Mouse (Mus musculus): ENCODE measurements around the gene Usp33.

Gene Usp33

DNA sequence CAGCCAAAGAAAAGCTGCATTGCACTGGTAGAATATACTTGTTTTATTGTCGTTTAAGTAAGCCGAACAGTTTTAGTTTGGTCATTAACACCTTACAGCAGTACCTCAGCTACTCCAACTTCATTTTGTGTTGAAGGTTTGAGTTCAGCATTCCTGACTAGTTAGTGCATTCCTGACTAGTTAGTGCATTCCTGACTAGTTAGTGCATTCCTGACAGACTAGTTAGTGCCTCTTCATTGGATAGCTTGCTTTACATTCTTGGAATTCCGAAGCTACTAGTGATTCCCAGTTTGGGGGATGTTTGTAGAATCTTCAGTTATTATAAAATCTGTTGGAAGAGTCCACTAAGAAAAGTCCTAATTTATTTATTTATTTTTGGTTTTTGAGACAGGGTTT, 56.4 kb downstream of the Usp33 start:
- DNase-seq = no peak

DNA sequence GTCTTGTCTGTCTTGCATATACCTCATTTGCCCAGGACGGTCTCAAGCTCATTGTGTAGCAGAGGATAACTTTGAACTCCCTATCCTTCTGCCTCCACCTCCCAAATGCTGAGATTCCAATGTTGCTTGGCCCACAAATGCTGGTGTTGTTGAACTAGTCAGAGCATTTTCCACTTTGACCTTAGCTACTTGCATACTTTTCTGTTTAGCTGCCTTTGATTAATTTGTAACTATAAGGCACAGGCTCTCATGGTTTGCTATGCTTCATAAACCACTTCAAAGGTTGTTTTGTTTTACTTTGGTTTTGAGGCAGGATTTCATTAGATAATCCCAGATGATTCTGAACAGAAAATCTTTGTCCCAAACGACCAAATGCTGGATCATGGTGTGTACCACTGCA, 57.5 kb downstream of the Usp33 start:
- DNase-seq = no peak

DNA sequence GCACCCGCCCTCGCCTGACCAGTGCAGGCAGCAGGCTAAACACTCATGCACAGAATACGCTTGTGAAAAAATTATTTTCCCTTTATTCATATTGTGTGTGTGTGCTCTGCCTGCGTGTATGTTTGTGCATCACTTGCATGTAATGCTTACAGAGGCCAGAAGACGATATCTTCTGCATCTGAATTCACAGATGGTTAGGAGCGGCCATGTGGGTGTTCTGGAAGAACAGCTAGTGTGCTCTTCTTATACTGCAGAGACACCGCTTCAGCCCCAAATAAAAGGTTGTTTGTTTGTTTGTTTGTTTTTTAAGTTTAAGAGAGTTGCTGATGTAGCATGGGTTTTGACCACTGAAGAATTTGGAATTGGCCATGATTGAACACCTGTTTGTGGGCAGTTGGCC, 59.1 kb downstream of the Usp33 start:
- no peak for DNase-seq

DNA sequence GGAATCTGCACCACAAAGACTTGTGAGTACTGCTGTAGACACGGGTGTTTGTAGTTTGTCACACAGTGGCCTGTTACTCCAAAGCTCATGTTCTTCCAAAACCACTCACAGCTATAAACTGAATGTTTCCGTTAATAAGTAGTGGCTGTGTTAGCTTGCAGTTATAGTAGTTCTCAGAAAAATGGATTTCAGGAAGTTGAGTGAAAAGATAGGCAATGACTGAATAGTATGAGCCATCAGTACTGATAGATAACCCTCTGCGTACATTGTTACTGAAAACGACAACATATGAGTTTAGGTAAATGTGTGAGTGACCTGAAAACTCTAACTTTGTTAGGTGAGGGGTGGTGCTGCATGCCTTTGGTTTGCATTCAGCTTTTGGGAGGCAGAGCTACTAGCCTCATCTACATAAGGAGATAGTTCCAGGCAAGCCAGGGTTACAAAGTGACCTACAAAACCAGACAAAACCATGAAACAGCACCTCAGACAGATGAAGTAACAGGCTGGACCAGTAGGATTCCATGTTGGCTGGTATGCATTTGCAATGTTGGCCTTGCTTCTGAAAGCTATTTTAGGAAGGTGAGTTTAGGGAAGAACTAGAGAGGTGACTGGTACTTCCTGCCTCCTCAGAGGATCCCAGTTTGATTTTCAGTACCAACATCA, 59.8 kb downstream of the Usp33 start:
- DNase-seq = no peak

DNA sequence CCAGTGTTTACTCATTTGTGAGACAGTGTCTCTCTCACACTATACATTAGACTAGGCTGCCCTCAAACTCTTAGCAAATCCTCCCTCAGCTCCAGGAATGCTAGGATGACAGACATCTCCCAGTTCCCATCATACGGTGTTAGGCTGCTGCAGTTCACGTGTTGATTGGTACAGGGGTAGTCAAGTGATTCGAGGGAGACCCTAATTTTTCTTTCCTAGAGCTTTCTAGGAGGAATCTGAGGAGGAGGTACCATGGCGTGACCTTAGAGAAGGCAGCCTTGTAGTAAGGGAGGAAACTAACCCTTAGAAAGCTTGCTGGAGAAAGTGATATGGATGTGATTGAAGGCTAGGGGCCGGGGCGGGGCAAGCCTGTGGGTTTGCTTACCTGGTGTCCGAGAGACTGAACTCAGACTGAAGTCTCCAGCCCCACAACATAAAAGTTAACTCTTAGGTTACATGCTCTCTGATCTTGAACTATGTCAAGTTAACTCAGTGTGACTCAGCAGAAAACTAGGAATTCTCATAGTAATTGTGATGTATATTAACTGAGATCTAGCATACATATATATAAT, 64.8 kb downstream of the Usp33 start:
- DNase-seq = no peak

DNA sequence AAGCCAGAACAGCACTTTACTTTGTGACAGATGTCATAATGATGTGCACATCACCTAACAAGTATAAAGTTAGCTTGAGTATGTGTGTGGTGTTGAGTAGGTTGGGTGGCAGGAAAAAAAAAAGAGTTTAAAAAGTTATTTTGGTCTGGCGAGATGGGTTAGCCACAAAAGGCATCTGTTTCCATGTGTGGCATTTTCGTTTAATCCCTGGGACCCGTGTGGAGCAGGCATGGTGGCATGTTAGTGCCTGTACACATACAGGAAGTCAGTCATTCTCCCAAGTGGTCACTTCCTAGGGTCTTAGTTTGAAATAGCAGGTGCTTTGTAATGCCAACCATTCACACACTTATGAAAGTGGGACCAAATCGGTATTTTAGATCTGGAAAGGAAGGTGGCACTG, 66.1 kb downstream of the Usp33 start:
- DNase-seq = no peak

DNA sequence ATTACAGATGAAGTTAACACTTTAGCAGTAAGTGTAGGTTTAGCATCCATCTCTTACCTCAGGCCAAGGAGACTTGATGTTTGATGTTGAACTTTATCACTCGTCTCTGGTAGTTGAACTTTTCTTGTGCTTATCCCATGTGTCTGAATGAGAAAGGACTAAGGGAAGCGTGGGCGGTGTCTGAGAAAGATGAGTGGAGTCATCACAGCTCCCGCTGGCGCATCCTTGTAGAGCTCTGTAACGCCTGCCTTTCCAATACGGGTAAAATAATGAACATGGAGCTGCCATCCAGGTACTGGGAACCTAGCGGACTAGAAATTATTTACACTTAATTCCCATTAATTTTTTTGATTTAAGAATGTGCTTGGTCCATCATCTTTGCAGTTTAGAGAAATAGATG, 82.6 kb downstream of the Usp33 start:
- no peak for DNase-seq

DNA sequence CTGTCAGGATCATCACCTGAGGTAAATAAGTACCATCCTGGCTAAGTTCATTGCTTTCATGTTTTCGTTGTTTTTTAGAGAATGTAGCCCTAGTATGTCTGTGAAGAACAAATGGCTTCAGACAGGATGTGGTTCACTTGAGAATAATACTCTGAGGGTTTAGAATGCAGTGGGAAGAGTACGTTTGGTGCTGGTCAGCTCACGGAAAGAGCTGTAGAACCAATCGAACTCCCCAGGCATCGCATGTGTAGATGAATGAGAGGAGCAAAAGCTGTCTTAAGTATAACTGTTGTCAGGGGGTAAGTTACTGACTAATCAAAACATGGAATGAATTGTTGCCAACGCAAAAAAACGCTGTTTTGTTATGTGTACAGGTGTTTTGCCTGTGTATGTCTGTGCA, 86.4 kb downstream of the Usp33 start:
- DNase-seq = no peak

DNA sequence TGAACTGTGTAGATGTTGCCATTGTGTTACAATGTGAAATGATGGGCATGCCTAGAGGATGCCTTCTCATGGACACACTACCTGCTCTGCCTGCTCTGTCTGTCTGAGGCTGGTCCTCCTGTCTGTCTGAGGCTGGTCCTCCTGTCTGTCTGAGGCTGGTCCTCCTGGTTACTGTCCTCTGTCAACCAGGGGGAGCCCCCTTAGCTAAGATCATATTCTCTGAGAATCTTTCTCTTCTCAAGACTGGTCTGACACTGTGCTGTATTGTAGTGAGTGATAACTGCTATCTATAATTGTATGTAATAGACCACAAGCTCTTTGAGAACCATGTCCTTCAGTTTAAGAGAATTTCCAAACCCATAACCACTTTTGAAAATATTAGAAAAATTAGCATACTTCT, 89.3 kb downstream of the Usp33 start:
- no peak for DNase-seq

DNA sequence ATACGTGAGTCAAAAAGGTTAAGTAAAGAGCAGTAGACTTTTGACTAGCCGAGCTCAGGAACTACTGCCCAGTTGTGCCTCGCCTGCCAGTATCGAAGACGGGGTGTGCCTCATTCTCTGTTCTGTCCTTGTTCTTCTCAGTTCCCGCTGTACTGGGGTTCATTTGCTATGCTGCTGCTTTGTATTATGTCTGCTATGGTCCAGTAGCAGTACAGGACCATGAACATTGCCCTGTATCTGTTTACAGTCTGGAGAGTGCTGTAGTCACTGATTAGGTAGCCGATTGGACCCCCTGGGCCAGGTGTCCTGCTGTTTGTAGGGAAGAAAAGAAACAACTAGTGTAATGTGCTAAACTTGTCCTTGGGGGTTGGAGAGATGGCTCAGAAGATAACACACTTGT, 91.8 kb downstream of the Usp33 start:
- DNase-seq = no peak

DNA sequence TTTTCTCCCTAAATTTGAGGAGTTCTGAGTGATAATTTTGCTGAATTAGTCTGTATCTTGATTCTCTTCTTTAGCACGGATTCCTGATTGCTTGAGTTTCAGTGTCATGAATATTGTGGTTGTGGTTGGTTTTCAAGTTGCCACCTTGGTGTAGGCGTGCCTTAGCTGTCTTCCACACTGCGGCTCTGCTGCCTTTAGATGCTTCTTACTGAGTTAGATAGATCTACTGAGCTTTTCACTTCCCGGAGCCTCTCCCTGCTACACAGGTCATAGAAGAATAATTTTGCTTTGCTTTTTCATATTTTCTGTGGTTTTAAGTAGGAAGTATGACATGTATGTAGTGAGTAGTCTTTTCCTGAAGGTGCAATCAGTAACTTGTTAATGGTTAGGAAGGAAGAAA, 96.5 kb downstream of the Usp33 start:
- no peak for DNase-seq
